Mouse (Mus musculus) kidney, adult 11 months (tissue): Measurements from ENCODE around the gene Hscb.
"Not testable (repeated sequence)": the region's sequence is repeated elsewhere in the genome, so short reads cannot be mapped to it uniquely, and the experiment has no call there.

Experiments
- DNase-seq: peaks from one replicate; pipeline ENCODE4 v3.0.0; 2022

The Hscb gene

GRCm38 (mm10) chr5:110839678-110840365 is at the start of gene Hscb, which contains the start of gene Chek2:
Hscb (minus strand) TSS chr5:110839777.
Chek2 (plus strand) TSS chr5:110839979.
- DNase-seq = peak; percentile 99

- no peak for DNase-seq
Observed at GRCm38 (mm10) chr5:110888596-110888995, 49.0 kb upstream of the Hscb start.

GRCm38 (mm10) chr5:110879584-110880374 is 40.2 kb upstream of the Hscb start, which contains the start of gene Ttc28:
Ttc28 (plus strand) TSS chr5:110879803.
- DNase-seq = peak; percentile 76

GRCm38 (mm10) chr5:110879042-110879441 is 39.5 kb upstream of the Hscb start:
- no peak for DNase-seq

GRCm38 (mm10) chr5:110878526-110878925 is 38.9 kb upstream of the Hscb start:
- not testable (repeated sequence) for DNase-seq

GRCm38 (mm10) chr5:110877666-110878505 is 38.3 kb upstream of the Hscb start:
- no peak for DNase-seq

GRCm38 (mm10) chr5:110875286-110875685 is 35.7 kb upstream of the Hscb start:
- DNase-seq = no peak

- no peak for DNase-seq
Observed at GRCm38 (mm10) chr5:110874711-110875110, 35.1 kb upstream of the Hscb start.

- DNase-seq = no peak
Observed at GRCm38 (mm10) chr5:110873160-110873559, 33.6 kb upstream of the Hscb start.

- DNase-seq = no peak
Observed at GRCm38 (mm10) chr5:110869242-110869669, 29.7 kb upstream of the Hscb start.

GRCm38 (mm10) chr5:110868460-110868859 is 28.9 kb upstream of the Hscb start:
- no peak for DNase-seq

GRCm38 (mm10) chr5:110860445-110860844 is 20.9 kb upstream of the Hscb start:
- DNase-seq = no peak

- peak; percentile 76 for DNase-seq
Observed at GRCm38 (mm10) chr5:110859013-110859650, 19.6 kb upstream of the Hscb start.

GRCm38 (mm10) chr5:110857091-110857490 is 17.5 kb upstream of the Hscb start:
- no peak for DNase-seq

GRCm38 (mm10) chr5:110852990-110853389 is 13.4 kb upstream of the Hscb start:
- no peak for DNase-seq

- no peak for DNase-seq
Observed at GRCm38 (mm10) chr5:110841046-110841862, 1.7 kb upstream of the Hscb start.

- DNase-seq = peak; percentile 54
Observed at GRCm38 (mm10) chr5:110840465-110840864, 888 bp upstream of the Hscb start.

GRCm38 (mm10) chr5:110839038-110839677 is 419 bp downstream of the Hscb start:
- DNase-seq = no peak

GRCm38 (mm10) chr5:110838016-110838415 is 1.6 kb downstream of the Hscb start:
- not testable (repeated sequence) for DNase-seq

- DNase-seq = no peak
Observed at GRCm38 (mm10) chr5:110835959-110836358, 3.6 kb downstream of the Hscb start.
